Mouse (Mus musculus) liver, embryonic 14.5 days (tissue): ENCODE results near the gene Gm49601.

Source experiments
- CTCF ChIP-seq: IDR thresholded peaks from 2 replicates; pipeline ENCODE4 v1.5.1; 2016; ENCODE audit warnings: antibody characterized with exemption, low read depth, control low read depth
- EP300 ChIP-seq: IDR thresholded peaks from 2 replicates; pipeline ENCODE4 v1.6.1; 2016; ENCODE audit warnings: antibody characterized with exemption, low read depth

DNA sequence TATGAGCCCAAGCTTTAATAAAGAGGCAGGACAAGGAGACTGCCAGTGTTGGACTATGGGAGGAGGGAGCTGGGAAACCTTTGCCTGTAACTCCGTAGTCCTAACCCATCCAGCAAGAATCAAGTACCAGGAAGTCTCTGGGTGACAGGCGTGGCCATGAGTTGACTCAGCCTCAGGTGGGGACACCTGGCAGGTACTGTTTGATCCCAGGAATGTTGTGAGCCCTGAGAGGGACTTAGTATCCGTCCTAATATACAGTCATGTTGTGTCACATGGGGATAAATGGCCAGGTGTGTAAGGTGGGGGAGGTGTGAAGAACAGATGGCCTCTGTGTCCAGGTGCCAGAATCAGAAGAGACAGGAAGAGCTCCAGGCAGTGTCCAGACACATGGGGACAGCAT, 22.9 kb upstream of the Gm49601 start:
- TF ChIP-seq CTCF (no peak), EP300 (no peak)
